Mouse (Mus musculus) E14TG2a.4 (cell line): ENCODE measurements around the gene Plppr5.

Source experiments
- H3K27me3 ChIP-seq: 2 replicates; pipeline ENCODE4 v1.6.1; 2014; ENCODE audit warnings: low read length, control low read depth; ENCODE audit not compliant: insufficient read depth
- H3K36me3 ChIP-seq: 2 replicates; pipeline ENCODE4 v1.6.1; 2014; ENCODE audit warnings: low read length, control low read depth; ENCODE audit not compliant: insufficient read depth
- H3K4me1 ChIP-seq: replicated peaks from 2 replicates; pipeline ENCODE4 v1.6.1; 2014; ENCODE audit warnings: low read depth, low read length, control low read depth
- H3K4me3 ChIP-seq: replicated peaks from 2 replicates; pipeline ENCODE4 v1.5.1; 2014; ENCODE audit warnings: mild to moderate bottlenecking, low read length
- H3K9me3 ChIP-seq: 2 replicates; pipeline ENCODE4 v1.6.1; 2014; ENCODE audit warnings: low read length, control low read depth
- CTCF ChIP-seq: conservative IDR thresholded peaks from 2 replicates; pipeline ENCODE4 v1.5.1; 2014; ENCODE audit warnings: low read length
- NANOG ChIP-seq: IDR thresholded peaks from 2 replicates; pipeline ENCODE4 v1.6.1; 2014; ENCODE audit warnings: borderline replicate concordance, low read length, mixed read lengths
- POU5F1 ChIP-seq: IDR thresholded peaks from 2 replicates; pipeline ENCODE4 v1.6.1; 2014; ENCODE audit warnings: low read length, borderline replicate concordance

Plppr5 gene

GRCm38 (mm10) chr3:117723390-117723789, 148.8 kb downstream of the Plppr5 start:
- no peak overlapping the region for H3K4me3 ChIP-seq
- H3K27me3 ChIP-seq: no peaks in the 10 kb centered on the region
- H3K4me1 ChIP-seq: no peaks in the 10 kb centered on the region
- no peaks in the 10 kb centered on the region for H3K9me3 ChIP-seq
- no peaks in the 10 kb centered on the region for H3K36me3 ChIP-seq
- no peak for TF ChIP-seq POU5F1
- no peak for TF ChIP-seq CTCF
- no peak for TF ChIP-seq NANOG

GRCm38 (mm10) chr3:117724521-117724920, 149.9 kb downstream of the Plppr5 start:
- Histone ChIP-seq H3K36me3 (no peaks in the 10 kb centered on the region), H3K9me3 (no peaks in the 10 kb centered on the region), H3K4me1 (no peaks in the 10 kb centered on the region), H3K4me3 (no peak overlapping the region), H3K27me3 (no peaks in the 10 kb centered on the region)
- TF ChIP-seq POU5F1 (no peak), NANOG (no peak), CTCF (no peak)

GRCm38 (mm10) chr3:117725501-117725900, 150.9 kb downstream of the Plppr5 start:
- no peaks in the 10 kb centered on the region for H3K27me3 ChIP-seq
- no peak overlapping the region for H3K4me3 ChIP-seq
- H3K4me1 ChIP-seq: no peaks in the 10 kb centered on the region
- TF ChIP-seq CTCF: no peak
- no peak for TF ChIP-seq POU5F1
- TF ChIP-seq NANOG: no peak
- no peaks in the 10 kb centered on the region for H3K9me3 ChIP-seq
- no peaks in the 10 kb centered on the region for H3K36me3 ChIP-seq

GRCm38 (mm10) chr3:117728136-117728535, 153.5 kb downstream of the Plppr5 start:
- H3K4me3 ChIP-seq: no peak overlapping the region
- no peaks in the 10 kb centered on the region for H3K9me3 ChIP-seq
- no peaks in the 10 kb centered on the region for H3K36me3 ChIP-seq
- H3K27me3 ChIP-seq: no peaks in the 10 kb centered on the region
- no peaks in the 10 kb centered on the region for H3K4me1 ChIP-seq
- TF ChIP-seq NANOG (no peak), CTCF (peak; percentile 44)

- no peaks in the 10 kb centered on the region for H3K4me1 ChIP-seq
- no peaks in the 10 kb centered on the region for H3K27me3 ChIP-seq
- no peak overlapping the region for H3K4me3 ChIP-seq
- no peaks in the 10 kb centered on the region for H3K9me3 ChIP-seq
- TF ChIP-seq NANOG (no peak), POU5F1 (no peak)
- H3K36me3 ChIP-seq: no peaks in the 10 kb centered on the region
Measured at GRCm38 (mm10) chr3:117729121-117730072, 154.8 kb downstream of the Plppr5 start.

GRCm38 (mm10) chr3:117731545-117731944, 156.9 kb downstream of the Plppr5 start:
- Histone ChIP-seq H3K9me3 (no peaks in the 10 kb centered on the region), H3K4me3 (no peak overlapping the region), H3K36me3 (no peaks in the 10 kb centered on the region), H3K4me1 (no peaks in the 10 kb centered on the region), H3K27me3 (no peaks in the 10 kb centered on the region)
- TF ChIP-seq CTCF (no peak), POU5F1 (no peak), NANOG (no peak)

- no peaks in the 10 kb centered on the region for H3K27me3 ChIP-seq
- H3K9me3 ChIP-seq: no peaks in the 10 kb centered on the region
- no peak overlapping the region for H3K4me3 ChIP-seq
- TF ChIP-seq POU5F1 (no peak), NANOG (no peak), CTCF (no peak)
- H3K36me3 ChIP-seq: no peaks in the 10 kb centered on the region
- H3K4me1 ChIP-seq: no peaks in the 10 kb centered on the region
Measured at GRCm38 (mm10) chr3:117732661-117733060, 158.0 kb downstream of the Plppr5 start.
